Mouse (Mus musculus) cortical plate, adult 2 months (tissue): ENCODE measurements around the gene Uqcc1. TPM values are rescaled to one million over a fixed set of nuclear protein-coding genes. Genes with fewer than 3 reads are reported as not detected.

Experiments used
- H3K27ac ChIP-seq: fragments of 200-500 bp; 2 replicates; pipeline ENCODE4 v1.5.1; 2012; ENCODE audit warnings: low read length, control low read depth, inconsistent platforms; ENCODE audit not compliant: insufficient read depth
- H3K4me1 ChIP-seq: fragments of 200-500 bp; 2 replicates; pipeline ENCODE4 v1.6.1; 2011; ENCODE audit warnings: low read length; ENCODE audit not compliant: control insufficient read depth, insufficient read depth
- H3K4me3 ChIP-seq: fragments of 200-500 bp; 2 replicates; pipeline ENCODE4 v1.5.1; 2011; ENCODE audit warnings: mild to moderate bottlenecking, low read length, control low read depth; ENCODE audit not compliant: insufficient read depth
- CTCF ChIP-seq: fragments of 200-500 bp; IDR thresholded peaks from 2 replicates; pipeline ENCODE4 v1.5.1; 2011; ENCODE audit warnings: mild to moderate bottlenecking, control low read depth, low read length; ENCODE audit not compliant: insufficient read depth; ENCODE audit errors: extremely low read depth
- POLR2A ChIP-seq: fragments of 200-500 bp; IDR thresholded peaks from 2 replicates; pipeline ENCODE4 v1.6.1; 2011; ENCODE audit warnings: mild to moderate bottlenecking, low read length, control low read depth; ENCODE audit not compliant: insufficient read depth; ENCODE audit errors: extremely low read depth
- polyA plus RNA-seq: library from polyadenylated mRNA; depleted of rRNA; stranded (reverse); fragments of >200 nt; gene quantifications from 2 replicates; pipeline ENCODE4 v1.2.3, GENCODE M21; 2012

Uqcc1 gene
- polyA plus RNA-seq, 1 experiment = 54.9 TPM

GRCm38 (mm10) chr2:155949362-155949761 is 19.3 kb upstream of the Uqcc1 start:
- Histone ChIP-seq H3K4me3 (no peak overlapping the region), H3K4me1 (no peaks in the 10 kb centered on the region), H3K27ac (no peak overlapping the region)
- TF ChIP-seq POLR2A = no peak
- TF ChIP-seq CTCF = no peak

DNA sequence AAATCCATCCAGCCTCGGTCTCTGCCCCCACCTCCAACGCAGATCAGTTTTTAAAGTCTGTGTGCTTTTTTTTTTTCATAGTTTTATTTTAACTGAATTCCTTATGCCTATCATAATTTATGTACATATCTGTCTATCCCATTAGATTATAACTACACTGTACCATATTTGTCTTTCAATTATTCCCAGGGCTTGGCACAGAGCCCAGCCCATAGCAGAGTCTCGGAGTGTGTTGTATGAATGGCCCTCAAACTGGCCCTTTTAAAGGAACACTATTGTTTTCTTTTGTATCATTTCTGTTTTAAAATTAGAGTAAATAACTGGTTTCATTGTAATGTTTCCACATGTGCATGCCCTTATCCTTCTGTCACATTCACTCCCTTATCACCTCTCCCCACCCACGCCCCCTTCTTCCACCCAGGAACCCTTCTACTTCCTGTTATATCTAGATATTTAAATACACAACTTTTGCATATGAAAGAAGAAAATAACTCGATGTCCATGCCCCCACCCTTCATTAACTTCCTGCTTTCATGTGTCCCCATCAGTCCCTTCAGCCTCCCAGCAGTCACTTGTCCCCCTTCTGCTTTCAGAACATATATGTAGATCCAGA is 17.4 kb upstream of the Uqcc1 start:
- H3K4me1 ChIP-seq = no peaks in the 10 kb centered on the region
- H3K27ac ChIP-seq = no peak overlapping the region
- no peak overlapping the region for H3K4me3 ChIP-seq
- no peak for TF ChIP-seq CTCF
- no peak for TF ChIP-seq POLR2A

GRCm38 (mm10) chr2:155946499-155946898 is 16.4 kb upstream of the Uqcc1 start:
- no peak for TF ChIP-seq CTCF
- TF ChIP-seq POLR2A = no peak
- H3K27ac ChIP-seq = no peak overlapping the region

GRCm38 (mm10) chr2:155946069-155946468 is 16.0 kb upstream of the Uqcc1 start:
- no peak overlapping the region for H3K27ac ChIP-seq
- TF ChIP-seq POLR2A (no peak), CTCF (peak; percentile 84)
- H3K4me1 ChIP-seq = no peaks in the 10 kb centered on the region
- no peak overlapping the region for H3K4me3 ChIP-seq

More at GRCm38 (mm10) chr2:155946499-155946898, 16.4 kb upstream of the Uqcc1 start:
- no peaks in the 10 kb centered on the region for H3K4me1 ChIP-seq
- no peak overlapping the region for H3K4me3 ChIP-seq

GRCm38 (mm10) chr2:155945580-155945979 is 15.5 kb upstream of the Uqcc1 start:
- H3K27ac ChIP-seq = no peak overlapping the region
- no peak for TF ChIP-seq CTCF
- no peak for TF ChIP-seq POLR2A
- no peaks in the 10 kb centered on the region for H3K4me1 ChIP-seq
- H3K4me3 ChIP-seq = no peak overlapping the region

GRCm38 (mm10) chr2:155945124-155945523 is 15.0 kb upstream of the Uqcc1 start, which contains the start of gene Gdf5:
Gene Gdf5 (minus strand): TSS chr2:155945367.
- no peak within 1 kb of the TSS for H3K4me3 ChIP-seq

DNA sequence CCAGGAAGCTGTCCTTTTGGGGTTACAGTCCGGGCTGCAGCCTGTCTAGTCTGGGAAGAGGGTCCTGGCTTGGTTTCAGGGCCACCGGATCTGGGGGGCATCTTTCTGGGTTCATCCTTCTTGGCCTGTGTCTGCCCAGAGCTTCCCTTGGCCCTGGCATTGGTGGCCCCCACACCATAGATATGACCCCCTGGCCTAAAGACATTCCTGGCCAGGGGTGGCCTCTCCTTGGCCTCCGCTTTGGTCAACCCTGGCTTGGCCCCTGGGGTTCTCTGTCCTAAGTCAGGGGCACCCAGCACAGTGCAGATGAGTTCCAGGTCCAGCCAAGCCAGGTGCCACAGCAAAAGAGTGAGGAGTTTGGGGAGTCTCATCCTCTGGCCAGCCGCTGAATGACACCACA is 14.6 kb upstream of the Uqcc1 start:
- H3K4me3 ChIP-seq = no peak overlapping the region
- H3K4me1 ChIP-seq = no peaks in the 10 kb centered on the region
- TF ChIP-seq CTCF = no peak
- TF ChIP-seq POLR2A = no peak
- no peak overlapping the region for H3K27ac ChIP-seq

More at GRCm38 (mm10) chr2:155945124-155945523, 15.0 kb upstream of the Uqcc1 start, which contains the start of gene Gdf5:
- Histone ChIP-seq H3K4me1 (no peaks in the 10 kb centered on the region), H3K27ac (no peak within 1 kb of the TSS)
- TF ChIP-seq POLR2A (no peak), CTCF (no peak)

GRCm38 (mm10) chr2:155943463-155943862 is 13.4 kb upstream of the Uqcc1 start:
- TF ChIP-seq POLR2A = no peak
- TF ChIP-seq CTCF = no peak
- Histone ChIP-seq H3K27ac (no peak overlapping the region), H3K4me1 (no peaks in the 10 kb centered on the region), H3K4me3 (no peak overlapping the region)

DNA sequence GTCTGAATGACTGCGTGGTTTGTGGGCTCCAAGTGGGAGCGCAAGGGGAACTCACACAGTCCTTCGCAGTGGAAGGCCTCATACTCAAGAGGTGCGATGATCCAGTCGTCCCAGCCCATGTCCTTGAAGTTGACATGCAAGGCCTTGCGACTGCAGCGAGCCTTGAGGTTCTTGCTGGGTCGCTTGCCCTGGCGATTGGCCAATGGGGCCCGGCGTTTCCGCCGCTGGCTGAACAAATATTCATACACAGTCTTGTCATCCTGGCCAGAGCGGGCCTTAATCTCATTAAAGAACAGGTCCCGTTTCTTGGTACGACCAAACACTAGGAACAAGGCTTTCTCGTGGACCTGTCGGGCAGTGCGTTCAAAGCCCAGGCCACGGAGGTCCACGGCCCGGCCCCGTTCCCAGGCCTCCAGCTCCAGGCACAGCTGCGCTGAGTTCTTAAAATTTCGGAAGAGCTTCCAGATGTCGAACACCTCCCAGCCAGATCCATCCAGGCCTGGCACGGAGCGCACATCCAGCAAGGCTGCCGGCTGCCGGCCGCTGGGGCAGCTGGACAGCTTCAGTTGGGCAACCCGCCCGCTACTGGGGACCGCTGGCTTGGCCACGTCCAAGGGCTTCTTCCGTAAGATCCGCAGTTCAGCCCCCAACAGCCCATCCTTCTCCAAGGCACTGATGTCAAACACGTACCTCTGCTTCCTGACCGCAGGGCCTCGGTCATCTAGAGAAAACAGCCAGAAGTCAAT is 11.8 kb upstream of the Uqcc1 start:
- H3K4me3 ChIP-seq = no peak overlapping the region
- no peak for TF ChIP-seq CTCF
- no peak for TF ChIP-seq POLR2A
- H3K4me1 ChIP-seq = no peaks in the 10 kb centered on the region

GRCm38 (mm10) chr2:155940681-155941080 is 10.6 kb upstream of the Uqcc1 start, which contains the start of gene Gm15557:
Gene Gm15557 (plus strand): TSS chr2:155940728.
- Histone ChIP-seq H3K4me3 (no peak within 1 kb of the TSS), H3K4me1 (no peaks in the 10 kb centered on the region), H3K27ac (no peak within 1 kb of the TSS)
- TF ChIP-seq CTCF (no peak), POLR2A (no peak)

More for the DNA sequence above, 11.8 kb upstream of the Uqcc1 start:
- no peak overlapping the region for H3K27ac ChIP-seq
